Mouse (Mus musculus) lung, postnatal 4 days (tissue): Measurements from ENCODE around the gene Wls.
A peak's percentile ranks its signal among the peaks of the same experiment; 100 is the strongest.

Experiments used
- DNase-seq, 2 experiments: peaks; one replicate each; pipeline ENCODE4 v3.0.0; 2021

Wls gene

DNA sequence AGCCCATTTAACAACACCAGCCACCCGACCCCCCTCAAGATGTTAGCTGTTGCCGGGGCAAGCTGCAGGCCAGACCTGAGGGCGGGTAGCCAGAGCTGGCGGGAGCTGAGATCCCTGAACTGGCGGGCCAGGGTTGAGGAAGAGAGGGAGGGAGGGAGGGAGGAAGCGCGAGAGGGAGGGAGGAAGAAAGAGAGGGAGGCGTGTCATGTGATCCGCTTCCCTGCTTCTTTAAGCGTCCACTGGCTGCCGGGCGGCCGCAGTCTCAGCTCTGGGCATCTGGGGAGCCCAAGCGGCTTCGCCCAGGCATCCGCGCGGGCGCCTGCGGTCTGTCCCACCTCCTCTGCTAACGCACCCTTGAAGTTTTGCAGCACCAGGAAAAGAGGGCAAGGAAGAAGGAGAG is at the start of gene Wls:
Gene Wls, plus strand, starts transcription at position 192 of the 400 bp plus-strand sequence.
- DNase-seq = peak; percentile 77 to 85

DNA sequence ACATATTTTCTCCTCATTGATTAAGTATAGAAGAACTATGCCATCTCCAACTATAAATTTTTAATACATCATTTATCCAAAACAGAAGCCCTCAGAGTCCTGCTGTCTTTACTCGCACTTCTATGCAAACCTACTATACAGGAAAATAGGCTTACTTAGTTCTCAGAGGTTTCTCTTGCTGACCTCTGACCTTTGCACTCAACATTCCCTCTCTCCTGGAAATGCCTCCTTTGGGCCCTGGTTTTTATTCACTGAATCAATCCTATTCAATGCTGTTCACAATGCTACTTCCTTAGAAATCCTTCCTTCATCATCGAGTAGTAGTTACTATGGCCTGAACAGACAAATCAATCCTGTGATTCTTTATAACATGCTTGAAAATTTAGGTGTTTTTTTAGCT is 49.7 kb upstream of the Wls start:
- DNase-seq = no peak

DNA sequence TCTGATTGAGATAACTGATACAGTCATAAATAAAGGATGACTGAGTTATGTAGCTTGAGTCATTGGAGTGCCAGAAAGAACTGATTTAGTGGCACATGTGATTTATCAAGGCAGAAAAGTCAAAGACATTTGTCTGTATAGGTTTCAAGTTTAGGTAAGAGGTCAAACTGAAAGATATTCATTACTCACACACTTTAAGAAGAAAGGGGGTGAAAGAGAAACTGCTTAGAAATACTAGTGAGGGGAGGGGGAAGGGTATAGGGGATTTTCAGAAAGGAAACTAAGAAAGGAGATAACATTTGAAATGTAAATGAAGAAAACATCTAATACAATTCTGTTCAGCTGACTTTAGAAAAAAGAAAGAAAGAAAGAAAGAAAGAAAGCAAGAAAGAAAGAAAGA is 7.9 kb upstream of the Wls start:
- no peak for DNase-seq

DNA sequence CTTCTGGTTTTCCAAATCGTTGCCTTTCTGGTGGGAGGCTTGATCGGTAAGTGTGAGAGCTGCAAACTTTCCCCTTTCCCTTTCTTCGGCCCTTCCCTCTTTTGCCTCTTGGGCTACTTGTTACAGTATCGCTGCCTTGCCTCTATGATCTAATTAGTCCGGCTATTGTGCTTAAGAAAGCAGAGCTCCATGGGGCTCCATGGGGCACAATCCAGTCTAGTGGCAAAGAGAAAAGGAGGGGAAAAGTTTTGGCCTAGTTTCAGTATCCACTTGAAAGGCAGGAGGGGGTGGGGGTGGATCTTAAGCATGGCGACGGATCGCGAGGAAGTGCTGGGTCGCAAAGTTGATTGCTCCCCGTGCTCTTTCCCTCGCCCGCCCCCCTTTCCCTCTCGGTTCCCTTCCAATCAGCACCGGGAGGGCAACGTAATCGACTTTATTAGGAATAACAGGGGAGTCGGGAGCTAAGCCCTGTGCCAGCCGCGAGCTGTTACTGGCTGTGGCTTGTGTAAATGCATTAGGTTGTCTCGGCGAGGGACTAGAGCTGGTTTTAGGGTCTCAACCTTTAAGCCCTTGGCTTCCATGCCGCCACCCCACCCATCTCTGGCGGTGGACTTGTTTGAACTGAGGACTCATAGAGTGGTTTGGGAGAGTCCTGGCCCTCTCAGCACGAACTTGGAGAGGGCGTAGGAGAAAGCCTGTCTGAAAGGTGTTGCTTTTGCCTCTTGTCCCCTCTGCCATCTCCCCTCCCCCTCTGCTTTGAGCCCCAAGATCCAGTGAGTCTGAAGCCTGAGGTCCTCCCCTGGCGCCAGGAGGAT is 737 bp downstream of the Wls start:
- peak; percentile 77 to 85 for DNase-seq

DNA sequence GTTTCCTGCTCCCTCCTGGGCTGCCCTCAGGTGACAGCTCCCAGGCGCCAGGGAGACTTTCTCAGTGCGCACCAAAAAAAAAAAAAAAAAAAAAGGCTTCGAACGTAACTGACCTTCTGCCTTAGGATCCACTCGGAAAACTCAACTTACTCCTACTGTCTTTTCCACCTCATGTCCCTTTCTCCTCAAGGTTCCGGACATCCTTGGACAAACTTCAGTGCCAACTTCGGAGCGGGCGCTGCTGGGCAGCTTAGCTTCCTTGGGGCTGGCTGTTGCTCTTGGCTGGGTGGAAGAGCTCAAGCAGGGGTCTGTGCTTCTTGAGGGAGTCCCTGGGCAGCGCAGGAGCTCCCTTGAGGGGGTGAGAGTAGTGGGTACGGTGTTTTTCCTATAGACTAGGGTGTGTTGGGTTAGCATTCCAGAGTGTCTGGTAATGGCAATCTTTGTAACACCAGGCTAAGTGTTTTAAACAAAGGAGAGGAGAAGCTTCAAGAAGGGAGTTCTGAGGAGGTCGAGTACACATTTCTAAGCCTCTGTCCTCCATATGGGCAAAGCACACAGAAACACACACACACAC is 1.4 kb downstream of the Wls start:
- peak; percentile 43 to 51 for DNase-seq

DNA sequence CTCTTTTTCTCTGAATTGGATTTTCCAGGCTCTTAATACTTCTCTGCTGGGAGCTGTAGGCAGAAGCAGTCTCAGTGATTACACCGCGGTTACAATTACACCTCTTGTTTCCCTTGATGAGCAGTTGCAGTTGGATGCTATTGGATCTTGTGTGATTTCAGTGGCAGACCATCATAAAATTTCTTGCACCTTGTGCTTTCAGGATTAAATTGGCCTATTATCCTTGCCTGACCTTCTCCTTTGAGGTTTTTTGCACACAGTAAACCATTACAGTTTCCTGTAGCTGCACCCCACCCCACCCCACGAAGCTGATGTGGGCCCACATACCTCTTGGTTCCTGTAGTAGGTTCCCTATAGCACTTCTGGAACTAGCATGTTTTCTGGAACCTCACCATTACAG is 2.0 kb downstream of the Wls start:
- no peak for DNase-seq

DNA sequence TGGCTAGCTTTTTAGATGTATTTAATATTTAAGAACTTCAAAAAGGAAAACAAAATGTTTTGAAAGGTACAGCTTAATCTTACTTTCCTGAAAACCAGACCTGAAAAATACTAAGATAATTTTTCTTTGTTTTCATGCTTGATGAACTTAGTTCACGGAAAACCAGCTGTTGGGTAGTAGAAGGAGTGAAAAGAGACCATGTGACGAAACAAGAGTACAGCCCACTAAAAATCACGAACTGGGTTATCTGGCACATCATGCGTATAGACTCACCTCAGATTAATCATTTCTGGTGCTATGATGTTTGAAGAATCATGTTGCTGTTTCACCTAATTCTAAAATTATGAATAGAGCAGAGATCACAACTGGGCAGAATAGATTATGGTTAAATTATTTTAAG is 3.7 kb downstream of the Wls start:
- no peak for DNase-seq

DNA sequence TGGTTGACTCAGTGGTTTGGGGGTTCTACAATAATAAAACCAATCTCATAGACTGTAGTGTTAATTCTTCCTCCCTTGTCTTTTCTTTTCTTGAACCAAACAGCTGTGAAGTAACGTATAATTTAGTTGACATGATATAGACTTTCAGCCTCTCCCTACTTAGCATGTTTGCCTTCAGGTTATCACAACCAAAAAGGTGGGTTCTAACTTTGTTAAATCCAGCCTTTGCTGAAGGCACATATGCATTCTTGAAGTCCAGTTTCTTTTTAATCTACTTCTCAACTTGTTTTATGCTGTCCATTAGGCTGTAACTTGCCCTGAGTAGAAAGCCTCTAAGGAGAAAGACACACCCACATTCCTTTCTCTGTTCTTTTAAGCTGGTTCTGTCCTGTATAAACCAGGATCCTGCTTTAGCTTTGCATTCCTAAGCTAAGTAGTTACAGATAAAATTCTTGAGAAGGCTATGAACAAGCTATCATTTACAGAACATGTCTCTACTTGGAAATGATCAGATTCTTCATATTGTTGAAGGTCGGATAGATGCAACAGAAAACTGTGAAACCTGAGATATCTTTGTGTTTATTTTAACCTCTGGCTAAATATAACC is 8.0 kb downstream of the Wls start:
- no peak for DNase-seq

DNA sequence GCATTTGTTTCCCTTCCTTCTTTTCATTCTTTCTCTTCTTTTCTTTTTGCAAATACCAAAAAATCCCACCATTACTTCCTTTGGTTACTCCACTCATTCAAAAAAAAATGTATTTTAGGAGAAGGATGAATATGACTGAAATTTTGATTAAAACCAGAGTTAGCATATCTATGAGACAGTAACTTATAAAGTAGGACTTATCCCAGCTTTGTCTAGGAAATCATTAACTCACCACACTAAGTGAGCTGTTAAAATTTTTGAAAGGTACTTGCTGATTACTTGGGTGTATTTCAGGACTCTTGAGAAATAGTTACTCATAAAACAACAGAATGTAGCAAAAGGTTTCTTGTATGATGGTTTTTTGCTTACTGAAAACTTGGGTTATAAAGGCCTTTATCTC is 8.7 kb downstream of the Wls start:
- no peak for DNase-seq

DNA sequence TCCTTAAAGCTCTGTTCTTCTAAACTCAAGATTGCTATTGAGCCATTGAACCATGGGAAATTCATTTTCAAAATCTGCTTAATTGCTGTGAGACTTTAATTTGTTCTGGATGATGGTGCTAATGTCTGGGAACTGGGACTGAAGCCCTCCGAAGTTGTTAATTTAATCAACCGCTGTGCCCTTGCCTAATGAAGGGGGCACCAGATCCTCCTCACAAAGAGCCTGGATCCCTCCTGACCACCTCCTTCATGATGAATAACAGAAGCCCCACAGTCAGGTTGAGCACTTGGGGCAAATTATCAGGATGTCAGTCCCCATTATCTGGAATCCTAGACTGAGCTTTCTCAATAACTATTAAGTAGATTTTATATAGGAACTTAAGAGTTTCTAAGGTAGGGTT is 12.0 kb downstream of the Wls start:
- no peak for DNase-seq

DNA sequence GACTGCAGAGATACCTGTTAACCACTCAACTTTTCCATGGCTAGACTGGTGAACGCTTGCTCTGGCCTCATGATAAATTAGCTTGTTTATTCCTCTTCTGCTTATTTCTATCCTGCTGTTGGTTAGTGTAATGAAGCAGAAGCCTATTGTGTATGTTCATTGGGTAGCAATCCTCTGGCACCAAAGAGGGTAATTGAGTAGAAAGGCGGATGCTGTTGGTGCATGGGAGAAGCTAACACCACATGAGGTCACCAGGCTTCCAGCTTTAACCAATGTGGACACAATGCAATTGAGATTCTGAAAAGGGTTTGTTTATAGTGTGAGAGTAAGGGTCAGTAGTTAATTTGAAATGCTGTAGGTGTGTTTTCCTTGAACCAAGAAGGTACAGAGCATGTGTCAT is 12.5 kb downstream of the Wls start:
- no peak for DNase-seq

DNA sequence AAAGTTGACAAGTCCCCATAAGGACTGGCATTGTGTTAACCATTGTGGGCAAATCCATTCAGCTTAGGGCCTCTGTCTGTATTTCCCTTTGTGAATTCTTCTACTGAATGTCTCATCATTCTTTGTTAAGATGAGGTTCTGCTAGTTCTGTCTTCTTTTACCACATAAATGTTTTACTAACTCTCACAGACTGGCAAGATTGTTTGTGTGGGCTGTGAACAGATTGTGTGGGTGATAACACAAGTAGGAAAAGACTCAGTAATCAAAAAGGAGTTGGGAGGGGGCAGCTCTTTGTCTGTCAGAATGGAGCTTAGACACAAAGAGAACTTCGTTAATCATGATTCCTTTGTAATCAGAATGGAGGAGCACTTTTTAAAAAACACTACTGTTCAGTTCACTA is 17.6 kb downstream of the Wls start:
- DNase-seq = no peak

DNA sequence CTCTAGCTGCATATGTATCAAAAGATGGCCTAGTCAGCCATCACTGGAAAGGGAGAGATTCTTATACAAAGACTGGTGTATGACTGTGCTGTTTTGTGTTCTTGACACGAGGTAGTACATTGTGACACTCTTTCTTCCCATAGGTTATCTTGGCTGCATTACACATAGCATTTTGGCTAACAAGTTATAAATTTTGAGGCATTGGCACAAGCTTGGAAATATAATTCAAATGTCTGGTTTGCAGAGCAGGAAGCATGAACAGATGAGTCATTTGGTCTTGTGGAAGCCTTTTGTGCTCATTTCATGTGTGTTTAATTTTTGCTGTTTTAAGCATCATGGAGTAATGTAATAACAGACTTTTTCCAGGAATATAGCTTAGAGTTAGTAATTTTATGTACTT is 26.2 kb downstream of the Wls start:
- DNase-seq = no peak

DNA sequence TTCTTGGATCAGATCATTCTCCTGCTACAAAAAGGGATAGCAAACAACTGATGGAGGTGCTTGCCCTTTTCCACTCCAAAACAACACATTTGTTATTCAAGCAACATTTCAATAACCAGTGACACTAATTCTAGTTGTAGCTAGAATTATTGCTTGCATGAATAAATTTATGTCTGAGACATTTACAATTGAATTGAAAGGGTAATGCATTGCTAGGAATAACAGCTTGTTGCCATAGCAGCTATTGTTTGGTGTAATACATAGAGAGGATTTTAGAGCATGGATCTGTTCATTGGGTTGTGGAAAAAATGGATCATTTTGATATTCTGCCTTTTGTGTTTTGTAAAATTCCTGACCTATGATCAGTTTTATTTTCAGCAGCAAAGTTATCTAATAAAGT is 39.5 kb downstream of the Wls start:
- no peak for DNase-seq

DNA sequence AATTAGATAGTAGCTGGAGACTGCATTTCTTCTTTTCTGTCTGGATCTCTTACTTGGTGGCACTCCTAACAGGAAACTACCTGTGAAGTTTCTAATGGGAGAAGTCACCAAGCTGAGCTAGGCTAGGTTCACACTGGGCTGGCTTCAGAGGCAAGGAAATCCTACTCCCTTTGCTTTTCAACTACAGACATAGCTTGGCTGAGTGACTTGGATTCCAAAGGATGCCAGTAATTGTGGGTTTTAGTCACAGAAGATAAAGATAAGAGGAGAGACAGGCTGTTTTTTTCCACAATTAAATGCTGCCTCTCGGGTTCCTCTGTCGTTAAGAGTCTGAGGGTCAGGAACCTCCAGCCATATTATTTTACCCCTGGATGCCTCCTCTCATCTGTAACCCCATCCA is 43.9 kb downstream of the Wls start:
- no peak for DNase-seq

DNA sequence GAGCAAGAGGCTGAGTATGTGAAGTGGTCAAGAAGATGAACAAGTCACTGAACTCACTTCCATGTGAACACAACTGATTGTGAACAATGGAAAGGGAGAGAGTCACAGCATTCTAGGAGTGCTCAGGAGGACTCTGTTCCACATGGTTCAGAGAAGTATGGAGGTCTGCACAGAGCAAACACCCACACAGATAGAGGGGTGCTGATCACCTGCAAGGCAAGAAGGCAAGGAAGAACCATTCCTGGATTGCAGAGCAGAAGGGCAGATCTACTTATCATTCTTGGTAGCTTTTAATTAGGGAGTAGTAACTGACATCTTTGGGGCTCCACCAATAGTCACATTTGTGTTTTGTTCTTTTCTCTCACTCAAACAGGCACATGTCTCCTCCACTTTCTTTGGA is 45.3 kb downstream of the Wls start:
- no peak for DNase-seq

DNA sequence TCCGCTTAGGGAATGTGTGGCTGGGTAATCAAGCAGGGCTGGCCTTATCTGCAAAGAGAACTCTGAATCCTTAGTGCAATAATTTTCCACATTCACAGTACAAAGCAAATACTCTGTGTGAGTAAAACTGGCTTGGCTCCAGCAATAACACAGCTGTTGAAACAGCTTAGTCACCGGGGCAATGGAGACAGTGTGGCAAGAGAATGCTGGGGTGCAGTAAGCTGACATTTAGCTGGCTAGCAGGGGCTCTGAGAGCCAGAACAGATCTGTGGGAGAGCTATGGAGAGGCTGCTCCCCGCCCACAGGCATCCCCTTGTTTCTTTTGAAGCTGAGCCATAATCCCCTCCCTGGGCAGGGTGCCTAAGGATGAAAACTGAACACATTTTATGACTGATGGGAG is 45.8 kb downstream of the Wls start:
- DNase-seq = peak; percentile 70 to 76

DNA sequence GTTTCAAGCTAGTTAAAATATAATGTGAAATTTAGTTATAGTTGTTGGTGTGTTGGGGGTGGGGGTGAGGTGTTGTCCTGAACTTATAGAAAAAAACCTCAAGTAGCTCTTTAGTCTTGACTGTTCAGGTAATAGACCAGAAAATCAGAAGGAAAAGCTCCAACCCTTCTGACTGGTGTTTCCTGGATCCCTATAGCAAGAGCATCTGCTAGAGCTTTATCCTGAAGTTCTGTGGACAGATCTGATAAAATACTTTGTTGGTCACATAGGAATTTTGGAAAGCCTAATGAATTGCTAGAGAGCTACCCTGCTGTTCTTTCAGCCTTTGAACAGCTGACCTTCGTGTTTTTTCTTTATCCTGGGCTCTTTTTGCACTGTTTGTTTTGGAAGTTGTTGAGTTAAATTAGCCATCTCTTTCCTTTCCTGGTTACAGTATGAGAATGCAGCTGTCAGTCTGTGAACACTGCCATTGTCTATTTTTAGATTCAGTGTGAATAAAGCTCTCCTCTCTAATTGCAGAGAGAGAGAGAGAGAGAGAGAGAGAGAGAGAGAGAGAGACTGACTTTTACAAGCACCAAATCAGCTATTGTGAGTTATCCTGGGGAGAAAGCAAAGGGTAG is 46.4 kb downstream of the Wls start:
- DNase-seq = no peak

DNA sequence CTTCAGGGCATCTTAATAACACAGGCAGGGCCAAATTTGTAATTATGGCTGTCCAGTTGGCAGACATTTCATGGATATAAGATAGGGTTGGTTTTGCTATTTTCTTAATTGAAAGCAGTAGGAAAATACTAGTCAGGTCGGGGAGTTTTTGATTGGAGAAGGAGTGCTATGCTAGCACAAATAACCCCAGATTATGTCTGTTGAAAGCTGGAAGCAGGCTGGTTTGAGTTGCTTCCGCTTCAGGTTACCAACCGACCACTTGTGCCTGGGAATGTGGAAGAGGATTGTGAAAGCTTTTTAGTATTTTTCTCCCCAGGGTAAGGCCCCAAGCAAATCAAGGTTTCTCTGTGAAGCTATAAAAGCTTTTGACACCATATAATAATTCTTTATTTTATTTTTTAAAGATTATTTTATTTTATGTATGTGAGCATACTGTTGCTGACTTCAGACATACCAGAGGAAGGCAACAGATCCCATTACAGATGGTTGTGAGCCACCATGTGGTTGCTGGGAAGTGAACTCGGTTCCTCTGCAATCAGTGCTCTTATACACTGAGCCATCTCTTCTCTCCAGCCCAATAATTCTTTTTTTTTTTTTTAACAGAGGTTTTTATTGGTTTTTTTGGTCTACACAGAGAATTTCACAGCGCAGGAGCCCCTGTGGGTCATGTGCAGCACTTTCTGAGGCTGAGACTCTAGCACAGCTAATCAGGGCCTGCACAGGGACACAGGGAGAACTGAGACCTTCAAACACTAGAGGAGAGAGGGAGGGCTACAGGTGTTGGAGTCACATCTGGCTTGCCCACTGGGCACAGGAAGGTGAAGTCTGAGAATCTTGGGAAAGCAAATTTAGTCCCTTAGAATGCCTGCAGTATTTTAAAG is 50.9 kb downstream of the Wls start:
- no peak for DNase-seq

DNA sequence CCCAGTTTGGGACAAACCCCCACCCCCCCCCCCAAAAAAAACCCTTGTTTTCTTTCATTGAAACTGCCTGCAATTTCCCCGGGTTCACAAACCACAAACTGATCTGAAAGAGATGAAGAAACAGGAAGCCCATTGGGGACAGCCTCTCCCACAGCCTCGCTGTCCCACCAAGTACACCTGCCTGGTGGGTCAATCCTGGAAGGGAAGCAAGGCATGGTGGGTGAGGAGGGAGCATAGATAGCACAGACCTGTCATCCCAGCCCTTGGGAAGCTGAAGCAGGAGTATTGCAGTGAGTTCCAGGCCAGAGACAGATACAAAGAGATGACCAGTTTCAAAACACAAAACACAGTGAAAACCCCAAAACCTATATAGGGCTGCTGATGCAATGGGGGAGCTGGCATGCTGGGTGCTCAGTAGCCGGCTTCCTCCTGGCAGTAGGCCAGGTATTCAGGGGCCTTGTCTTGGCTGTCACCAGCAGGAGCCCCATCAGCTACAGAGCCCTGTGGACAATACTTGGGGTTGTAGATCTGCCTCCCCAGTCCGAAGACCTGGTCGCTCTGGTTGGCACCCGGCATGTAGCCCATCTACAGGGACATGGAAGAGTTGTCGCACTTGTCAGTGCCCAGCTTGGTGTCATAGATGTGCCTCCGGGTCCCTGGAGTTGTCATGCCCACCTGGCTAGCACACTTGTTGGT is 51.7 kb downstream of the Wls start:
- DNase-seq = peak in 1 of 2 experiments; percentile 19

DNA sequence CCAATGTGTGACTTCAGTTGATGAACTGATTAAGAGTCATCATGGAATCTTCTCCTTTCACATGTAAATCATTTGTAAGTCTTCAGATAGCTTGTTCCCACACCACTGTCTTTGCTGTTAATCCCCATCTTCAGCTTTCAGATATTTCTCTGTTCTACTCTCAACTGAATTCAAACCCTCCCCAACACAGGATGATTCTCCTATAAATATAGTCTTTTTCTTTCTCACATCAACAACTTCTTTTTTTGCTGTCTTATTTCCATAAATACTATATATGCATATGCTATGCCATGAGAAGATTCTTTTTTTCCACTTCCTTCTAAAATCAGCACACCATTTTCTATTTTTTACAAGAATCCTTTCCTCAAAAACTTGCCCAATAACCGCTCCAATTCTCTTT is 67.9 kb downstream of the Wls start:
- DNase-seq = no peak

DNA sequence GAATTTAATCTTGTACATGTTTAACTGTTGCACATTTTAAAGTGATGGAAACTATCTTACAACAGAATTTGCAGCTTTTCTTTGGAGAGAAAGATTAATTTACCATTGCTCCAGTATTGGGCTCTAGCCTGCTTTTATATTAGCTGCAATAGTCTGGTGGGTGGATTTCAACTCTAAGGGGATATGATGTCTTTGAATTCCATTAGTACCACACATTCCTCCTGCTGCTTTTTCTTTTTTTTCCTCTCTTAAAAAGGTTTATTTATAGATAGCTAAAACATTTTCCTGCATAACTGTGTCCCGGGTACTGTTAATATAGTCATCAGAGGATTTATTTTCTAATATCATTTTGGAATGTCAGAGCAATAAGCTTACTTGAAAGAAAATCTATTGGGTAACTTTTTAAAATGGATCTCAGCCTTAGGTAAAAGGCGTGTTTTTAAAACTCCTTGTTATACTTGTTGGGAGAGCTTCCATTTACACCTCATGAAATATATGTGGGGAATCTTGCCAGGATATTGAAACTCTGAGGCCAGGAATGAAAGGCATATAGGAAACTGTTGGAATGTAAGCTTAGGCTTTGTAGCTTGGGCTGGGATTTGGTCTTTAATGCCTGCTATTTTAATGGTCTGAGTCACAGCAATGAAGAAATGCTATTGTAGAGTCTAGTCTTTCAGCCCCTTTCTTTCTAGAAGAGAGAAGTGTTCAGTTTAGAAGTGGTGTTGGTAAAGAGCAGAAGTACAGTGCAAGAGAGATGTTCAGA is 78.0 kb downstream of the Wls start:
- no peak for DNase-seq
